Comparison of ENCODE assay signal across 9 mouse cellular contexts in genomic region chr12:11350895-11351294, GRCm38 (mm10).
A peak's percentile ranks its signal among the peaks of the same experiment; 100 is the strongest.
DNase-seq lines count a peak whose midpoint lies in the region; ATAC-seq and TF ChIP-seq lines count a peak whose summit lies in the region.
"Had no signal": no experiment of that assay in that cellular context is flagged by ENCODE, and none has a peak within 500 bp of the region (broad histone marks: within the 10 kb centered on the region; RNA-seq: fewer than 3 reads in every experiment).

No protein-coding gene starts in this region.

- DNase-seq in ES-CJ7 (ENCODE audit: low read depth, low spot score) = peak; percentile 81
- DNase-seq in fibroblast of lung, adult 2 months (ENCODE audit: low read depth) = peak; percentile 35
- peak; percentile 85 for DNase-seq in heart, postnatal 4 days
- DNase-seq in layer of hippocampus, adult 8-10 months (ENCODE audit: low spot score in 2 of 2) = peak; percentile 61 to 86
- DNase-seq in lung, postnatal 25 days (ENCODE audit: low spot score) = peak; percentile 51
- peak; percentile 85 to 88 for DNase-seq in right cerebral cortex, postnatal 10 days (ENCODE audit: low spot score in 2 of 2)

- peak; percentile 66 for TF ChIP-seq CTCF in bone marrow, adult 2 months (IDR thresholded peaks at IDR 0.05; ENCODE audit: control insufficient read depth, insufficient read depth, low read length)

- 30% methylated on average over 4 of the region's 5 CpGs for WGBS in bone marrow, adult 2 months

- TF ChIP-seq POLR2A in bone marrow, adult 2 months (IDR thresholded peaks at IDR 0.05; ENCODE audit: borderline replicate concordance, control insufficient read depth, low read depth, low read length) = no peak

- no peak overlapping the region for H3K4me3 ChIP-seq in bone marrow, adult 2 months (replicated peaks; ENCODE audit: control insufficient read depth, low read depth, low read length)
- H3K4me3 ChIP-seq: heart, embryonic 15.5 days had no signal

- H3K27ac ChIP-seq in bone marrow, adult 2 months (ENCODE audit: control insufficient read depth, insufficient read depth, low read depth, low read length, poor library complexity) = no peak overlapping the region
- H3K27ac ChIP-seq: heart, embryonic 15.5 days had no signal

- no peaks in the 10 kb centered on the region for H3K4me1 ChIP-seq in bone marrow, adult 2 months (ENCODE audit: control insufficient read depth, insufficient read depth, low read length)
- H3K4me1 ChIP-seq: heart, embryonic 15.5 days had no signal

- no peak for ATAC-seq in activated CD4-positive, CD25-positive, alpha-beta regulatory T cell, adult 4 months

Comparison
In these comparisons a context has a peak if more than half of its experiments do, and no peak if none do; other contexts are left out.
1. DNase-seq: peak in every context shown above with its lines; median percentile 86 in right cerebral cortex, postnatal 10 days; 85 in heart, postnatal 4 days; 81 in ES-CJ7; 74 in layer of hippocampus, adult 8-10 months; 51 in lung, postnatal 25 days; 35 in fibroblast of lung, adult 2 months.